Mouse (Mus musculus) limb, embryonic 14.5 days (tissue): ENCODE data around the gene Lypla2. TPM values are rescaled to one million over a fixed set of nuclear protein-coding genes. Genes with fewer than 3 reads are reported as not detected.

Source experiments
- ATAC-seq: fragments of 200-750 bp; cut with Nextera tagmentation; 2 replicates; pipeline ENCODE4 v1.8.0; 2017; ENCODE audit warnings: low read depth, moderate number of reproducible peaks, moderate TSS enrichment; ENCODE audit not compliant: low FRiP score
- DNase-seq: peaks from one replicate; pipeline ENCODE4 v3.0.0-alpha.2; 2015; ENCODE audit warnings: low spot score
- H3K27ac ChIP-seq: fragments of 300-500 bp; sonication (generic); replicated peaks from 2 replicates; pipeline ENCODE4 v1.5.1; 2014; ENCODE audit warnings: low read depth, mild to moderate bottlenecking, low read length, moderate library complexity, mixed read lengths
- H3K27me3 ChIP-seq: fragments of 300-500 bp; sonication (generic); 2 replicates; pipeline ENCODE4 v1.6.1; 2014; ENCODE audit warnings: low read length, mixed read lengths; ENCODE audit not compliant: control insufficient read depth, insufficient read depth
- H3K36me3 ChIP-seq: fragments of 300-500 bp; sonication (generic); 2 replicates; pipeline ENCODE4 v1.6.1; 2014; ENCODE audit warnings: mild to moderate bottlenecking, low read length, moderate library complexity, mixed read lengths; ENCODE audit not compliant: control insufficient read depth, insufficient read depth
- H3K4me1 ChIP-seq: fragments of 300-500 bp; sonication (generic); 2 replicates; pipeline ENCODE4 v1.6.1; 2014; ENCODE audit warnings: antibody characterized with exemption, low read length, mixed read lengths; ENCODE audit not compliant: control insufficient read depth, insufficient read depth
- H3K4me2 ChIP-seq: fragments of 300-500 bp; sonication (generic); replicated peaks from 2 replicates; pipeline ENCODE4 v1.6.1; 2014; ENCODE audit warnings: low read depth, mild to moderate bottlenecking, low read length, moderate library complexity; ENCODE audit not compliant: severe bottlenecking
- H3K4me3 ChIP-seq: fragments of 300-500 bp; sonication (generic); replicated peaks from 2 replicates; pipeline ENCODE4 v1.5.1; 2014; ENCODE audit warnings: low read length
- H3K9ac ChIP-seq: fragments of 300-500 bp; sonication (generic); 2 replicates; pipeline ENCODE4 v1.6.1; 2014; ENCODE audit warnings: mild to moderate bottlenecking, low read depth, low read length, moderate library complexity; ENCODE audit not compliant: severe bottlenecking
- H3K9me3 ChIP-seq: fragments of 300-500 bp; sonication (generic); 2 replicates; pipeline ENCODE4 v1.6.1; 2016; ENCODE audit warnings: low read length; ENCODE audit not compliant: control insufficient read depth
- POLR2A ChIP-seq: fragments of 200-500 bp; IDR thresholded peaks from 2 replicates; pipeline ENCODE4 v1.8.0; 2012; ENCODE audit warnings: inconsistent platforms, mild to moderate bottlenecking, moderate library complexity, borderline replicate concordance; ENCODE audit not compliant: insufficient read depth, insufficient read length; ENCODE audit errors: extremely low read depth
- WGBS: fragments of 180-500 bp; shearing (Covaris S2); extraction: QIAGEN DNeasy Blood & Tissue Kit; methylation state at CpG from one replicate; pipeline ENCODE4 v1.1.7; 2014; 5-methylcytosine and 5-hydroxymethylcytosine counted together
- polyA plus RNA-seq, 2 experiments: library from polyadenylated mRNA; depleted of rRNA in 1 of 2; stranded (reverse) in 1 of 2; unstranded in 1 of 2; fragments of >200 nt; fragmentation: Nextera tagmentation in 1 of 2; extraction: Ambion mirVana in 1 of 2; gene quantifications; 2 replicates each; pipeline versions ENCODE4 v1.2.1 to v1.2.3; 2012 to 2014

Gene Lypla2
- polyA plus RNA-seq, 2 experiments = 105 to 106 TPM

GRCm38 (mm10) chr4:135968271-135968869 lies 4.1 kb downstream of the Lypla2 start:
- Histone ChIP-seq H3K4me1 (peaks cover 13% of the 10 kb centered on the region), H3K27ac (no peak overlapping the region), H3K27me3 (no peaks in the 10 kb centered on the region), H3K9ac (no peak overlapping the region), H3K9me3 (no peaks in the 10 kb centered on the region), H3K4me2 (no peak overlapping the region), H3K36me3 (peaks cover 51% of the 10 kb centered on the region), H3K4me3 (no peak overlapping the region)
- WGBS = 75% methylated on average over 7 of the region's 19 CpGs
- ATAC-seq (no peak), DNase-seq (no peak)
- TF ChIP-seq POLR2A = no peak

- H3K27ac ChIP-seq = no peak overlapping the region
- H3K9me3 ChIP-seq = no peaks in the 10 kb centered on the region
- no peaks in the 10 kb centered on the region for H3K27me3 ChIP-seq
- WGBS = 85% methylated on average over 18 of the region's 18 CpGs
- ATAC-seq = no peak
- no peak overlapping the region for H3K9ac ChIP-seq
- no peak overlapping the region for H3K4me3 ChIP-seq
- H3K4me1 ChIP-seq = peaks cover 13% of the 10 kb centered on the region
- peaks cover 54% of the 10 kb centered on the region for H3K36me3 ChIP-seq
- no peak for DNase-seq
- no peak for TF ChIP-seq POLR2A
- no peak overlapping the region for H3K4me2 ChIP-seq
These were observed 5.2 kb downstream of the Lypla2 start for GRCm38 (mm10) chr4:135967086-135967760.

- H3K36me3 ChIP-seq = peaks cover 63% of the 10 kb centered on the region
- H3K9ac ChIP-seq = no peak overlapping the region
- DNase-seq = no peak
- ATAC-seq = no peak
- H3K27me3 ChIP-seq = no peaks in the 10 kb centered on the region
- WGBS = 94% methylated on average over 16 of the region's 16 CpGs
- H3K4me3 ChIP-seq = no peak overlapping the region
- H3K9me3 ChIP-seq = no peaks in the 10 kb centered on the region
- no peak for TF ChIP-seq POLR2A
- peaks cover 7% of the 10 kb centered on the region for H3K4me1 ChIP-seq
- no peak overlapping the region for H3K4me2 ChIP-seq
- H3K27ac ChIP-seq = no peak overlapping the region
These were observed 6.1 kb downstream of the Lypla2 start for GRCm38 (mm10) chr4:135966283-135966682.

- ATAC-seq = no peak
- TF ChIP-seq POLR2A = no peak
- WGBS = 75% methylated on average over 9 of the region's 9 CpGs
- peaks cover 6% of the 10 kb centered on the region for H3K4me1 ChIP-seq
- H3K9ac ChIP-seq = no peak overlapping the region
- H3K27me3 ChIP-seq = no peaks in the 10 kb centered on the region
- no peak overlapping the region for H3K27ac ChIP-seq
- peak overlapping the region; percentile 72 for H3K4me3 ChIP-seq
- peak overlapping the region; percentile 86; the same call in 1 of the 2 replicates for H3K4me2 ChIP-seq
- DNase-seq = no peak
- H3K9me3 ChIP-seq = no peaks in the 10 kb centered on the region
- peaks cover 67% of the 10 kb centered on the region for H3K36me3 ChIP-seq
These were observed 7.3 kb downstream of the Lypla2 start for GRCm38 (mm10) chr4:135965113-135965512.

- peaks cover 6% of the 10 kb centered on the region for H3K4me1 ChIP-seq
- 0% methylated on average over 12 of the region's 12 CpGs for WGBS
- H3K4me3 ChIP-seq = peak overlapping the region; percentile 72
- no peak for TF ChIP-seq POLR2A
- no peaks in the 10 kb centered on the region for H3K9me3 ChIP-seq
- H3K36me3 ChIP-seq = peaks cover 65% of the 10 kb centered on the region
- peak overlapping the region; percentile 86 for H3K4me2 ChIP-seq
- DNase-seq (peak; percentile 63), ATAC-seq (peak; percentile 25; the same call in 1 of the 2 replicates)
- peak overlapping the region; percentile 70 for H3K27ac ChIP-seq
- H3K27me3 ChIP-seq = no peaks in the 10 kb centered on the region
- peak overlapping the region; percentile 63 for H3K9ac ChIP-seq
These were observed 8.0 kb downstream of the Lypla2 start for GRCm38 (mm10) chr4:135964426-135964825.
